Mouse (Mus musculus) limb, embryonic 10.5 days (tissue): ENCODE results near the gene Mpp2. TPM values are rescaled to one million over a fixed set of nuclear protein-coding genes. Genes with fewer than 3 reads are reported as not detected.
A peak's percentile ranks its signal among the peaks of the same experiment; 100 is the strongest.

ENCODE experiments used
- DNase-seq: peaks from one replicate; pipeline ENCODE4 v3.0.0-alpha.2; 2017; ENCODE audit warnings: low spot score
- H3K27ac ChIP-seq: fragments of 300-500 bp; sonication (generic); 2 replicates; pipeline ENCODE4 v1.5.1; 2016; ENCODE audit warnings: mild to moderate bottlenecking
- H3K27me3 ChIP-seq: fragments of 300-500 bp; sonication (generic); 2 replicates; pipeline ENCODE4 v1.6.1; 2016; ENCODE audit warnings: low read depth, mild to moderate bottlenecking; ENCODE audit not compliant: poor library complexity, severe bottlenecking
- H3K36me3 ChIP-seq: fragments of 300-500 bp; sonication (generic); 2 replicates; pipeline ENCODE4 v1.6.1; 2016; ENCODE audit warnings: mild to moderate bottlenecking, moderate library complexity
- H3K4me1 ChIP-seq: fragments of 300-500 bp; sonication (generic); 2 replicates; pipeline ENCODE4 v1.6.1; 2016
- H3K4me3 ChIP-seq: fragments of 300-500 bp; sonication (generic); 2 replicates; pipeline ENCODE4 v1.5.1; 2016; ENCODE audit warnings: mild to moderate bottlenecking, moderate library complexity
- H3K9me3 ChIP-seq: fragments of 300-500 bp; sonication (generic); replicated peaks from 2 replicates; pipeline ENCODE4 v1.6.1; 2016; ENCODE audit warnings: mild to moderate bottlenecking
- WGBS: fragments of 180-500 bp; shearing (Covaris S2); methylation state at CpG from one replicate; pipeline ENCODE4 v1.1.7; 2016; 5-methylcytosine and 5-hydroxymethylcytosine counted together
- polyA plus RNA-seq: library from polyadenylated mRNA; unstranded; fragments of >200 nt; fragmentation: Nextera tagmentation; extraction: Ambion mirVana; gene quantifications from 2 replicates; pipeline ENCODE4 v1.2.1, GENCODE M21; 2016

The Mpp2 gene
- polyA plus RNA-seq, 1 experiment from 2014 or later, result 16.6 TPM

GRCm38 (mm10) chr11:102013201-102013600 lies 75.1 kb downstream of the Mpp2 start:
- 89% methylated on average over 8 of the region's 8 CpGs for WGBS
- no peak overlapping the region for H3K27ac ChIP-seq
- DNase-seq, result no peak
- H3K27me3 ChIP-seq, result no peaks in the 10 kb centered on the region
- H3K4me1 ChIP-seq, result peaks cover 31% of the 10 kb centered on the region
- no peak overlapping the region for H3K4me3 ChIP-seq
- H3K9me3 ChIP-seq, result no peaks in the 10 kb centered on the region
- peaks cover 99% of the 10 kb centered on the region for H3K36me3 ChIP-seq

DNA sequence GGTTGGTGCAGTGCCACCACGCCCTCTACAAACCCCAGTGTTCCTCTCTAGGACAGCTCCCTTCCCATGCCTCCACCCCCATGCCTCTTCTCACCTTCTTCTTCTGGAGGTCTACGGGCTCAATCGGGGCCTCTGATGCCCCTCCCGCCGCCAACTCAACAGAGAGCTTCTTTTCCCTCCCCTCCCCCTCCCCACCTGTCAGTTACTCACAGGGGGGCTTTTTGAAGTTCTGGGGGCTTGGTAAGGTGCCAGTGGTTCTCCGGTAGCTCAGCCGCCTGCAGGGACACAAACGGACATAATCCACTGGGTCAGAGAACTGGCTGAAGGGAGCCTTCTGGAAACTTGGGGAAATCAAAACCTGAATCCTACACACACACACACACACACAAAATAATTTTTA lies 76.8 kb downstream of the Mpp2 start:
- DNase-seq, result no peak
- peaks cover 31% of the 10 kb centered on the region for H3K4me1 ChIP-seq
- H3K27ac ChIP-seq, result no peak overlapping the region
- H3K27me3 ChIP-seq, result no peaks in the 10 kb centered on the region
- H3K4me3 ChIP-seq, result no peak overlapping the region
- peaks cover 99% of the 10 kb centered on the region for H3K36me3 ChIP-seq
- WGBS, result 78% methylated on average over 8 of the region's 8 CpGs
- no peaks in the 10 kb centered on the region for H3K9me3 ChIP-seq

DNA sequence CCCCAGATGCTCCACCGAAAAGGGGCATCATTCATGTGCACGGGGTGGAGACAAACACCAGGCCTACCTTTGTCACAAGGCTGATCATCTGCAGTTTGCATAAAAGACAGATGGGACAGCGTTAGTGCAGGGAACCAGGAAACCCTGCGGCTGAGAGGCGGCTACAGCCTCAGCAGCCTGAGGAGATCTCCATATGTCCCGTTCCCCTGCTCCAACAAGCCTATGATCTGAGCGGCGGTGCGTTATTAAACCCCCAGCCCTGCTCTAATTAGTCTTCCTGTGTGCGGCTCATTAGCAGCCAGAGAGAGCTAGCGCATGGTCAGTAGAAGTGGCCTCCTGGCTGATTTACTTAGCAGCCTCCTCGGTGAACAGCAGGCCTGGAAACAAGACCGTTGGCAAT lies 78.2 kb downstream of the Mpp2 start:
- Histone ChIP-seq H3K9me3 (no peaks in the 10 kb centered on the region), H3K36me3 (peaks cover 99% of the 10 kb centered on the region), H3K4me3 (peak overlapping the region; percentile 7; the same call in 1 of the 2 replicates), H3K4me1 (peaks cover 19% of the 10 kb centered on the region), H3K27ac (peak overlapping the region; percentile 76), H3K27me3 (no peaks in the 10 kb centered on the region)
- WGBS, result 56% methylated on average over 13 of the region's 13 CpGs
- peak; percentile 45 for DNase-seq

- H3K4me3 ChIP-seq, result no peak overlapping the region
- H3K9me3 ChIP-seq, result no peaks in the 10 kb centered on the region
- peaks cover 18% of the 10 kb centered on the region for H3K4me1 ChIP-seq
- 89% methylated on average over 15 of the region's 15 CpGs for WGBS
- peaks cover 99% of the 10 kb centered on the region for H3K36me3 ChIP-seq
- no peak for DNase-seq
- no peaks in the 10 kb centered on the region for H3K27me3 ChIP-seq
- peak overlapping the region; percentile 76 for H3K27ac ChIP-seq
Observed at GRCm38 (mm10) chr11:102008954-102009637, 79.2 kb downstream of the Mpp2 start.

DNA sequence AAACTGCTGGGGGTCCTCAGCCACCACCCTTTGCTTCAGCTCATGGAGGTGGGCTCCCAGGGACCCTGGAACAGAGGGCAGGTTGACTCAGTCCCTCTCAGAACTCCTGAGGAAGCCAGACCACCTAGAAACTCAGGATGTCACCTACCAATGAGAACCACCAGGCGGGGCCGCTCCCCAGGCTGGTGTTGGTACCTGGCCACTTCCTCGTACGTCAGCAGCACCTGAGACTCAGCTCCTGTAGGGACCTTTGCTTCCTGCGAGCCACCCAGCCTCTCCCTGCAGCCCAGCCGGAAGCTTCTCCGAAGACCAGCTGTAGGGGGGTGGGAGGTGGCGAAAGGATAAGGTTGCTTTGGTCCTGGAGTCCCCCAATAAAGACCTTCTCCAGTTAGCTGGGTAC lies 79.9 kb downstream of the Mpp2 start:
- Histone ChIP-seq H3K4me1 (peaks cover 18% of the 10 kb centered on the region), H3K9me3 (no peaks in the 10 kb centered on the region), H3K27me3 (no peaks in the 10 kb centered on the region), H3K4me3 (no peak overlapping the region), H3K27ac (0 out of 2 replicates have a peak overlapping the region, but pooled peaks have one; percentile 4), H3K36me3 (peaks cover 99% of the 10 kb centered on the region)
- no peak for DNase-seq
- whole genome bisulfite sequencing, result 96% methylated on average over 8 of the region's 8 CpGs

Other genes starting within 250 kb of the Mpp2 start
- gene Meox1, start 194.1 kb downstream of the Mpp2 start, polyA plus RNA-seq, result 11.2 and 12.1 TPM in 2 replicates
- gene Sost, start 121.5 kb downstream of the Mpp2 start, polyA plus RNA-seq, result 1.6 and 1.9 TPM in 2 replicates
- not detected in 2 replicates for gene Cfap97d1, start 104.2 kb downstream of the Mpp2 start, polyA plus RNA-seq
- gene Dusp3, start 101.5 kb downstream of the Mpp2 start, polyA plus RNA-seq, result 9.2 TPM in 2 replicates
- gene Mpp3, start 60.1 kb downstream of the Mpp2 start, polyA plus RNA-seq, result 17.7 and 18.4 TPM in 2 replicates
- 0.38 and 0.45 TPM in 2 replicates for gene Cd300lg, start 47.0 kb downstream of the Mpp2 start, polyA plus RNA-seq
- gene Ppy, start 12.8 kb upstream of the Mpp2 start, polyA plus RNA-seq, result not detected in 2 replicates
- not detected in 2 replicates for gene Pyy, start 19.3 kb upstream of the Mpp2 start, polyA plus RNA-seq
- gene Nags, start 57.0 kb upstream of the Mpp2 start, polyA plus RNA-seq, result 0.09 and 0.20 TPM in 2 replicates
- gene Tmem101, start 67.9 kb upstream of the Mpp2 start, polyA plus RNA-seq, result 34.0 and 39.6 TPM in 2 replicates
- gene Lsm12, start 96.8 kb upstream of the Mpp2 start, polyA plus RNA-seq, result 125 and 146 TPM in 2 replicates
- gene G6pc3, start 101.1 kb upstream of the Mpp2 start, polyA plus RNA-seq, result 41.4 and 41.6 TPM in 2 replicates
- 36.4 and 50.2 TPM in 2 replicates for gene Hdac5, start 141.7 kb upstream of the Mpp2 start, polyA plus RNA-seq
- 33.4 and 35.7 TPM in 2 replicates for gene BC030867, start 160.4 kb upstream of the Mpp2 start, polyA plus RNA-seq
- 0.06 and 0.08 TPM in 2 replicates for gene Asb16, start 180.2 kb upstream of the Mpp2 start, polyA plus RNA-seq
- gene Tmub2, start 196.4 kb upstream of the Mpp2 start, polyA plus RNA-seq, result 37.3 and 44.0 TPM in 2 replicates
- 16.6 and 20.1 TPM in 2 replicates for gene Atxn7l3, start 208.1 kb upstream of the Mpp2 start, polyA plus RNA-seq
- 102 and 108 TPM in 2 replicates for gene Ubtf, start 231.2 kb upstream of the Mpp2 start, polyA plus RNA-seq